Mouse (Mus musculus) testis, adult 2 months (tissue): ENCODE data around the gene Xpo5. TPM values are rescaled to one million over a fixed set of nuclear protein-coding genes. Genes with fewer than 3 reads are reported as not detected.

Source experiments
- H3K27ac ChIP-seq: fragments of 200-500 bp; 2 replicates; pipeline ENCODE4 v1.5.1; 2012; ENCODE audit warnings: low read depth, low read length; ENCODE audit not compliant: control insufficient read depth, insufficient read depth
- H3K27me3 ChIP-seq: fragments of 200-500 bp; 2 replicates; pipeline ENCODE4 v1.6.1; 2012; ENCODE audit warnings: mild to moderate bottlenecking, low read length, moderate library complexity; ENCODE audit not compliant: control insufficient read depth, insufficient read depth
- H3K36me3 ChIP-seq: fragments of 200-500 bp; 2 replicates; pipeline ENCODE4 v1.6.1; 2012; ENCODE audit warnings: mild to moderate bottlenecking, low read length; ENCODE audit not compliant: control insufficient read depth, insufficient read depth
- H3K4me1 ChIP-seq: fragments of 200-500 bp; 2 replicates; pipeline ENCODE4 v1.6.1; 2012; ENCODE audit warnings: low read length; ENCODE audit not compliant: control insufficient read depth, insufficient read depth
- H3K4me3 ChIP-seq: fragments of 200-500 bp; 2 replicates; pipeline ENCODE4 v1.5.1; 2012; ENCODE audit warnings: low read depth, mild to moderate bottlenecking, low read length, moderate library complexity, mixed read lengths; ENCODE audit not compliant: control insufficient read depth
- CTCF ChIP-seq: fragments of 200-500 bp; IDR thresholded peaks from 2 replicates; pipeline ENCODE4 v1.5.1; 2012; ENCODE audit warnings: low read depth, mild to moderate bottlenecking, inconsistent platforms, low read length, moderate library complexity; ENCODE audit not compliant: control insufficient read depth, insufficient read depth, insufficient replicate concordance
- POLR2A ChIP-seq: fragments of 200-500 bp; IDR thresholded peaks from 2 replicates; pipeline ENCODE4 v1.6.1; 2012; ENCODE audit warnings: low read depth, mild to moderate bottlenecking, inconsistent platforms, low read length, moderate library complexity; ENCODE audit not compliant: control insufficient read depth
- polyA plus RNA-seq: library from polyadenylated mRNA; depleted of rRNA; stranded (reverse); fragments of >200 nt; gene quantifications from 2 replicates; pipeline ENCODE4 v1.2.3, GENCODE M21; 2012

The Xpo5 gene
- polyA plus RNA-seq, 1 experiment: 25.1 TPM

- Histone ChIP-seq H3K36me3 (no peaks in the 10 kb centered on the region), H3K4me3 (peak overlapping the region; percentile 92), H3K27me3 (no peaks in the 10 kb centered on the region), H3K27ac (peak overlapping the region; percentile 91), H3K4me1 (peaks cover 6% of the 10 kb centered on the region)
- TF ChIP-seq POLR2A (no peak), CTCF (no peak)
These were observed 42.4 kb upstream of the Xpo5 start for GRCm38 (mm10) chr17:46160090-46160662.

- TF ChIP-seq POLR2A (peak; percentile 80), CTCF (no peak)
- peak within 1 kb of the TSS; percentile 92 for H3K4me3 ChIP-seq
These were observed 41.9 kb upstream of the Xpo5 start, which contains the start of gene Gtpbp2 for GRCm38 (mm10) chr17:46160686-46161085. Gene Gtpbp2 (plus strand): TSS chr17:46161032.

GRCm38 (mm10) chr17:46161179-46161578 lies 41.4 kb upstream of the Xpo5 start:
- no peak for TF ChIP-seq POLR2A
- TF ChIP-seq CTCF: no peak

More at GRCm38 (mm10) chr17:46160686-46161085, 41.9 kb upstream of the Xpo5 start, which contains the start of gene Gtpbp2:
- Histone ChIP-seq H3K36me3 (no peaks in the 10 kb centered on the region), H3K4me1 (peaks cover 6% of the 10 kb centered on the region), H3K27me3 (no peaks in the 10 kb centered on the region), H3K27ac (peak within 1 kb of the TSS; percentile 91)

GRCm38 (mm10) chr17:46161710-46162109 lies 40.9 kb upstream of the Xpo5 start:
- Histone ChIP-seq H3K27me3 (no peaks in the 10 kb centered on the region), H3K36me3 (no peaks in the 10 kb centered on the region; the same call in 1 of the 2 replicates), H3K4me1 (peaks cover 6% of the 10 kb centered on the region), H3K27ac (peak overlapping the region; percentile 73), H3K4me3 (peak overlapping the region; percentile 92)
- no peak for TF ChIP-seq POLR2A
- TF ChIP-seq CTCF: no peak

More at GRCm38 (mm10) chr17:46161179-46161578, 41.4 kb upstream of the Xpo5 start:
- Histone ChIP-seq H3K27me3 (no peaks in the 10 kb centered on the region), H3K4me3 (peak overlapping the region; percentile 92), H3K36me3 (no peaks in the 10 kb centered on the region; the same call in 1 of the 2 replicates), H3K27ac (peak overlapping the region; percentile 73), H3K4me1 (peaks cover 6% of the 10 kb centered on the region)

GRCm38 (mm10) chr17:46162551-46162950 lies 40.0 kb upstream of the Xpo5 start:
- TF ChIP-seq CTCF: no peak
- no peak for TF ChIP-seq POLR2A
- H3K4me1 ChIP-seq: peaks cover 6% of the 10 kb centered on the region
- no peaks in the 10 kb centered on the region for H3K27me3 ChIP-seq
- no peak overlapping the region for H3K27ac ChIP-seq
- no peaks in the 10 kb centered on the region; the same call in 1 of the 2 replicates for H3K36me3 ChIP-seq
- H3K4me3 ChIP-seq: peak overlapping the region; percentile 32

- H3K4me1 ChIP-seq: peaks cover 6% of the 10 kb centered on the region
- H3K27ac ChIP-seq: no peak overlapping the region
- no peaks in the 10 kb centered on the region; the same call in 1 of the 2 replicates for H3K36me3 ChIP-seq
- peak overlapping the region; percentile 32 for H3K4me3 ChIP-seq
- TF ChIP-seq CTCF (no peak), POLR2A (no peak)
- H3K27me3 ChIP-seq: no peaks in the 10 kb centered on the region
These were observed 39.6 kb upstream of the Xpo5 start for GRCm38 (mm10) chr17:46162951-46163421.

GRCm38 (mm10) chr17:46164301-46164700 lies 38.3 kb upstream of the Xpo5 start:
- H3K27ac ChIP-seq: no peak overlapping the region
- no peaks in the 10 kb centered on the region for H3K27me3 ChIP-seq
- H3K36me3 ChIP-seq: no peaks in the 10 kb centered on the region; the same call in 1 of the 2 replicates
- no peak for TF ChIP-seq POLR2A
- no peak for TF ChIP-seq CTCF
- no peak overlapping the region for H3K4me3 ChIP-seq
- peaks cover 6% of the 10 kb centered on the region for H3K4me1 ChIP-seq

GRCm38 (mm10) chr17:46164791-46165190 lies 37.8 kb upstream of the Xpo5 start:
- Histone ChIP-seq H3K27ac (no peak overlapping the region), H3K27me3 (no peaks in the 10 kb centered on the region), H3K4me1 (peaks cover 6% of the 10 kb centered on the region), H3K4me3 (no peak overlapping the region), H3K36me3 (no peaks in the 10 kb centered on the region; the same call in 1 of the 2 replicates)
- no peak for TF ChIP-seq CTCF
- TF ChIP-seq POLR2A: no peak
